Mouse (Mus musculus) thymus, postnatal 4 days (tissue): ENCODE data around the gene Sval3.

ENCODE experiments used
- DNase-seq: peaks from one replicate; pipeline ENCODE4 v3.0.0; 2021

Sval3 gene

DNA sequence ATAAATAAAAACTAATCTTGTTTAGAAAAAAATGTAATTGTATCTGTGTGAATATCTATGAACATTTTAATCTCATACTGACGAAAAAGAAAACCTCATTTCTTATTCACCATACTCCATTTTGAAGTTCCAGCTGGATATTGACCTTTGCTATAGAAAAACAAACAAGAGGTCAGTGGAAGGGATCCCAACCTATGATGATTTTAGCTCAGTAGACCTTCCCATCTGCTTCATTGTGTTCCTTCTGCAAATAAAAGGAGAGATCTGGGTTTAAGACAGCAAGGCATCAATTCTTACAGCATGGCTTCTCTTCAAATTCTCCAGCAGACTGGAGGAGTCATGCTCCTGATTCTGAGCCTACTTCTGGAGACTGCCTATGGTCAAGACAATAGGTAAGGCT, at the start of gene Sval3:
TSS of gene Sval3 (plus strand) at position 301 of the 400 bp plus-strand sequence.
- DNase-seq: no peak

DNA sequence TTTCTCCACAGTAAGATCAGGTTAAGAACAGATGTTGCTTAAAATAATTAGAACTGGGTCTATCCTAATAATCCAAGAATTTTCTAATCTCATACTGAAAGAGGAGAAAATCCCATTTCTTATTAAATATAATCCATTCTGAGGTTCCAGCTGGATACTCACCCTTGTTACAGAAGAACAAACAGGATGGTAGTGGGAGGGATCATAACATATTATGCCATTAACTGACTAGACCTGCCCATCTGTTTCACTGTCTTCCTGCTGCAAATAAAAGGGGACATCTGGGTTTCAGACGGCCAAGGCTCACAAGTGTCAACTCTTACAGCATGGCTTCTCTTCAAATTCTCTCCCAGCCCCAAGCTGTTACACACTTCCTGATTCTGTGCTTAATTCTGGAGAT, 16.6 kb upstream of the Sval3 start, which contains the start of gene Sval1:
TSS of gene Sval1 (plus strand) at position 301 of the 400 bp plus-strand sequence.
- no peak for DNase-seq
